Mouse (Mus musculus): ENCODE data around the gene Itprid2.

- TF ChIP-seq CTCF (IDR thresholded peaks at IDR 0.05) (no peak), EP300 (IDR thresholded peaks at IDR 0.05) (no peak)
These were observed 16.5 kb downstream of the Itprid2 start for GRCm38 (mm10) chr2:79651701-79652100.

Measured in lung, postnatal 0 days (tissue).